Mouse (Mus musculus) forebrain, postnatal 0 days (tissue): ENCODE results near the gene Hormad2. TPM values are rescaled to one million over a fixed set of nuclear protein-coding genes. Genes with fewer than 3 reads are reported as not detected.

Source experiments
- ATAC-seq: fragments of 200-750 bp; cut with Nextera tagmentation; 2 replicates; pipeline ENCODE4 v1.8.0; 2017; ENCODE audit warnings: mild to moderate bottlenecking, moderate library complexity
- DNase-seq: peaks from one replicate; pipeline ENCODE4 v3.0.0-alpha.2; 2015
- H3K27ac ChIP-seq: fragments of 300-500 bp; sonication (generic); 2 replicates; pipeline ENCODE4 v1.5.1; 2014; ENCODE audit warnings: low read depth, mild to moderate bottlenecking, antibody characterized with exemption, low read length, moderate library complexity, mixed read lengths
- H3K27me3 ChIP-seq: fragments of 300-500 bp; sonication (generic); 2 replicates; pipeline ENCODE4 v1.6.1; 2014; ENCODE audit warnings: mild to moderate bottlenecking, low read length, mixed read lengths; ENCODE audit not compliant: insufficient read depth
- H3K36me3 ChIP-seq: fragments of 300-500 bp; sonication (generic); 2 replicates; pipeline ENCODE4 v1.6.1; 2014; ENCODE audit warnings: mild to moderate bottlenecking, moderate library complexity; ENCODE audit not compliant: insufficient read depth
- H3K4me1 ChIP-seq: fragments of 300-500 bp; sonication (generic); 2 replicates; pipeline ENCODE4 v1.6.1; 2014; ENCODE audit warnings: antibody characterized with exemption; ENCODE audit not compliant: insufficient read depth
- H3K4me2 ChIP-seq: fragments of 300-500 bp; sonication (generic); 2 replicates; pipeline ENCODE4 v1.6.1; 2014; ENCODE audit warnings: low read depth, mild to moderate bottlenecking, moderate library complexity
- H3K4me3 ChIP-seq: fragments of 300-500 bp; sonication (generic); 2 replicates; pipeline ENCODE4 v1.5.1; 2014; ENCODE audit warnings: low read depth, low read length, mixed read lengths
- H3K9ac ChIP-seq: fragments of 300-500 bp; sonication (generic); 2 replicates; pipeline ENCODE4 v1.6.1; 2014; ENCODE audit warnings: mild to moderate bottlenecking
- H3K9me3 ChIP-seq: fragments of 300-500 bp; sonication (generic); 2 replicates; pipeline ENCODE4 v1.6.1; 2016; ENCODE audit warnings: low read length
- CTCF ChIP-seq: sonication (generic); IDR thresholded peaks from 2 replicates; pipeline ENCODE4 v1.5.1; 2016; ENCODE audit warnings: antibody characterized with exemption, control low read depth, low read depth
- WGBS: fragments of 180-500 bp; shearing (Covaris S2); extraction: QIAGEN DNeasy Blood & Tissue Kit; methylation state at CpG from one replicate; pipeline ENCODE4 v1.1.7; 2014; 5-methylcytosine and 5-hydroxymethylcytosine counted together
- polyA plus RNA-seq: library from polyadenylated mRNA; unstranded; fragments of >200 nt; fragmentation: Nextera tagmentation; extraction: Ambion mirVana; gene quantifications from 2 replicates; pipeline ENCODE4 v1.2.1, GENCODE M21; 2015
- total RNA-seq: library from RNA; depleted of rRNA; stranded (reverse); fragments of >200 nt; gene quantifications from 2 replicates; pipeline ENCODE4 v1.2.3, GENCODE M21; 2014

The Hormad2 gene
- total and polyA plus RNA-seq, 2 experiments from 2014 or later: not detected

GRCm38 (mm10) chr11:4451116-4451515 is 10.2 kb upstream of the Hormad2 start:
- 19% methylated on average over 9 of the region's 9 CpGs for WGBS
- peak; percentile 73 for TF ChIP-seq CTCF

DNA sequence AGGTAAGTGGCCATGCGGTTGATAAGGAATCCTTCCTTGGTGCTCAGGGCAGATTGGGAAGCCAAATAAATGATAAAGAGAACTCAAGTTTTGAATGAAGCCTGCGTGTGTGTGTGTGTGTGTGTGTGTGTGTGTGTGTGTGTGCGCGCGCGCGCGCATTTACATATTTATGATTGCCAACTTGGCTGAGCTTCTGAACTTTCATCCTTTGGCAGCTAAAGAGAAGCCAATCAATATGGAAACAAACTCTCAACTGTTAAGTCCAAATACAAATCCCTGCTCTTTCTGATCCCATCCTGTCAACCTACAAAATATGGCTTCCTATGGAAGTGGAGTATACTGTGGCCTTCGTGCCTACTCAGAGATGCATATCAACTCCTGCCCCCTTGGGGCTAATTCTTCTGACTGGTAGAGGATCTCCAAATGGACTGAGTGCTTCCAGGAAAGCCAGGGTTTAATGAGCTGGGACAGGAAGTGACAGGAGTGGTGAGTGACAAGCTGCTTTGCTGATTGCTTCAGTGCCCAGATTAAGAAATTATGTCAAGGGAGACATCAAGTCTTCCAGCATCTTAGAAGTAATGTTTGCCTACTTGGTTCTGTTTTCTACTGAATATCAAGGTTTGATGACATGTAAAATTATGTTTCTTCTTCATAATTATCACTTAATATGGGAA is 5.4 kb upstream of the Hormad2 start:
- no peaks in the 10 kb centered on the region for H3K27me3 ChIP-seq
- H3K27ac ChIP-seq: no peak overlapping the region
- WGBS: 74% methylated on average over 9 of the region's 9 CpGs
- H3K9me3 ChIP-seq: no peaks in the 10 kb centered on the region
- H3K9ac ChIP-seq: no peak overlapping the region
- no peak for TF ChIP-seq CTCF
- DNase-seq (no peak), ATAC-seq (no peak; the same call in 1 of the 2 replicates)
- H3K4me3 ChIP-seq: no peak overlapping the region
- no peaks in the 10 kb centered on the region; the same call in 1 of the 2 replicates for H3K4me1 ChIP-seq
- no peak overlapping the region for H3K4me2 ChIP-seq
- no peaks in the 10 kb centered on the region for H3K36me3 ChIP-seq

More at GRCm38 (mm10) chr11:4451116-4451515, 10.2 kb upstream of the Hormad2 start:
- Histone ChIP-seq H3K4me3 (no peak overlapping the region), H3K9me3 (no peaks in the 10 kb centered on the region), H3K9ac (no peak overlapping the region), H3K4me2 (no peak overlapping the region), H3K36me3 (no peaks in the 10 kb centered on the region), H3K27me3 (no peaks in the 10 kb centered on the region), H3K27ac (no peak overlapping the region), H3K4me1 (no peaks in the 10 kb centered on the region; the same call in 1 of the 2 replicates)
- ATAC-seq: peak; percentile 71
- DNase-seq: peak; percentile 78

GRCm38 (mm10) chr11:4442280-4442679 is 1.4 kb upstream of the Hormad2 start:
- H3K9ac ChIP-seq: no peak overlapping the region
- no peak overlapping the region for H3K4me2 ChIP-seq
- WGBS: 54% methylated on average over 1 of the region's 1 CpGs
- H3K36me3 ChIP-seq: no peaks in the 10 kb centered on the region
- no peaks in the 10 kb centered on the region; the same call in 1 of the 2 replicates for H3K4me1 ChIP-seq
- no peaks in the 10 kb centered on the region for H3K27me3 ChIP-seq
- TF ChIP-seq CTCF: no peak
- ATAC-seq: no peak
- no peak for DNase-seq
- H3K27ac ChIP-seq: no peak overlapping the region
- no peaks in the 10 kb centered on the region for H3K9me3 ChIP-seq
- no peak overlapping the region for H3K4me3 ChIP-seq

- no peaks in the 10 kb centered on the region for H3K27me3 ChIP-seq
- H3K4me2 ChIP-seq: no peak overlapping the region
- 60% methylated on average over 2 of the region's 2 CpGs for WGBS
- H3K9ac ChIP-seq: no peak overlapping the region
- H3K4me3 ChIP-seq: no peak overlapping the region
- ATAC-seq (no peak), DNase-seq (no peak)
- no peaks in the 10 kb centered on the region for H3K36me3 ChIP-seq
- H3K27ac ChIP-seq: no peak overlapping the region
- H3K4me1 ChIP-seq: no peaks in the 10 kb centered on the region
- no peaks in the 10 kb centered on the region for H3K9me3 ChIP-seq
- no peak for TF ChIP-seq CTCF
These were observed 2.7 kb downstream of the Hormad2 start for GRCm38 (mm10) chr11:4438211-4438610.

- Histone ChIP-seq H3K4me2 (no peak overlapping the region), H3K27ac (no peak overlapping the region), H3K9ac (no peak overlapping the region), H3K4me1 (no peaks in the 10 kb centered on the region), H3K9me3 (no peaks in the 10 kb centered on the region), H3K27me3 (no peaks in the 10 kb centered on the region), H3K36me3 (no peaks in the 10 kb centered on the region), H3K4me3 (no peak overlapping the region)
- DNase-seq: no peak
- 89% methylated on average over 1 of the region's 1 CpGs for WGBS
- no peak for ATAC-seq
- no peak for TF ChIP-seq CTCF
These were observed 3.6 kb downstream of the Hormad2 start for GRCm38 (mm10) chr11:4437318-4437717.

- Histone ChIP-seq H3K27me3 (no peaks in the 10 kb centered on the region), H3K4me3 (no peak overlapping the region), H3K27ac (no peak overlapping the region), H3K9me3 (no peaks in the 10 kb centered on the region), H3K4me2 (no peak overlapping the region), H3K4me1 (no peaks in the 10 kb centered on the region), H3K36me3 (no peaks in the 10 kb centered on the region), H3K9ac (no peak overlapping the region)
- peak; percentile 51 for DNase-seq
- peak; percentile 77 for TF ChIP-seq CTCF
- ATAC-seq: peak; percentile 42; the same call in 1 of the 2 replicates
- WGBS: 79% methylated on average over 3 of the region's 3 CpGs
These were observed 4.3 kb downstream of the Hormad2 start for GRCm38 (mm10) chr11:4436631-4437030.

DNA sequence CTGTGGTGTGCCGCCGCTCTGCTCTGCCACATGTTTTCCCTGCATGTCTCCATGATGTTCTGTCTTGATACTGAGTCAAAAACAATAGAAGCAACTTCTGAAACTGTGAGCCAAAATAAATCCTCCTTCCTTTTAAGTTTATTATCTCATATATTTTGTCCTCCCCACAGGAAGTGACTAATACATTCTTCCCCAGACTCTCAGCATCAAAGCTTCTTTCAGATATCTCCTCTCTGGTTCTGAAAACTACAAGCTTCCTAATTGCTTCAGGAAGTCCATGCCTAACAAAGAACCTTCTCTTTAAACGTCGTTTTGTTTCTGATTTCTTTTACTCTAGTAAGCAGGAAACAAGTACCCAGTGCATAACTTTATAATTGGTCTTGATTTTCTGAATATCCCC is 6.4 kb downstream of the Hormad2 start:
- Histone ChIP-seq H3K36me3 (no peaks in the 10 kb centered on the region), H3K27me3 (no peaks in the 10 kb centered on the region), H3K9ac (no peak overlapping the region), H3K27ac (no peak overlapping the region), H3K4me3 (no peak overlapping the region), H3K4me1 (no peaks in the 10 kb centered on the region), H3K4me2 (no peak overlapping the region), H3K9me3 (no peaks in the 10 kb centered on the region)
- no peak for ATAC-seq
- no peak for TF ChIP-seq CTCF
- no peak for DNase-seq
- 38% methylated on average over 4 of the region's 4 CpGs for WGBS
